ENCODE assay signal across 19 mouse cellular contexts in the genomic region with DNA sequence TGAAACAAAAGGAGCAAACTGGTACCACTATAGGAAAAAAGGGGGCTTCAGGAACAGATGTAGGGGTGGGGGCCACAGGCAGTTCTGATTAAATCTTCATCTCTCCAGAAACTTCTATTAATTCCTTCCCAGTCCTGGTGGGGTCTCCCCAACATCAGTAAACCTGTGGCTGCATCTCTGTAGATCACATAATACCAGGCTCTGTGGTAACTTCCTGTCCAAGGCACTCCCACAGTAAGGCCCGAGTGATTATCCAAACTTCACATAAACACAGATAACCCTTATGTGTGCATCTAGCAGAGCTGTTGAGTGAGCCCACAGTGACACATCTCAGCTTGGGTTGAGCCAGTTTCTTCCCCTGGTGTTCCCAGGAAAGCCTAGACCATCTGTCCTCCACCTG. TPM values are rescaled to one million over a fixed set of nuclear protein-coding genes. Genes with fewer than 3 reads are reported as not detected.
A peak's percentile ranks its signal among the peaks of the same experiment; 100 is the strongest.
DNase-seq lines count a peak whose midpoint lies in the region; ATAC-seq and TF ChIP-seq lines count a peak whose summit lies in the region.
"Had no signal": no experiment of that assay in that cellular context is flagged by ENCODE, and none has a peak within 500 bp of the region (broad histone marks: within the 10 kb centered on the region; RNA-seq: fewer than 3 reads in every experiment).

No protein-coding gene starts in this region.

- peak; percentile 72 for DNase-seq in heart, adult 11 months
- DNase-seq in heart, adult 8-10 months (ENCODE audit: low spot score) = no peak
- no peak for DNase-seq in lung, adult 2 months
- DNase-seq in yolk sac, embryonic 10.5 days (ENCODE audit: low spot score) = peak; percentile 14
- no peak for DNase-seq in adrenal gland, postnatal 10 days
- DNase-seq: cerebellum, adult 9-11 months; kidney, adult 18-20 months; retina, postnatal 1 day; right cerebral cortex, postnatal 4 days had no signal

- H3K27me3 ChIP-seq in lung, embryonic 15.5 days = no peaks in the 10 kb centered on the region
- H3K27me3 ChIP-seq: limb, embryonic 15.5 days had no signal

- 8% methylated on average over 1 of the region's 1 CpGs for WGBS in lung, embryonic 15.5 days
- 9% methylated on average over 1 of the region's 1 CpGs for WGBS in lung, adult 2 months

- no peak overlapping the region for H3K4me2 ChIP-seq in lung, embryonic 15.5 days
- H3K4me2 ChIP-seq: limb, embryonic 15.5 days had no signal

- H3K27ac ChIP-seq in lung, embryonic 15.5 days = no peak overlapping the region
- H3K27ac ChIP-seq in brown adipose tissue, adult 24 weeks (replicated peaks; ENCODE audit: low read depth, low read length) = peak overlapping the region; percentile 92
- H3K27ac ChIP-seq: hindbrain, postnatal 0 days; limb, embryonic 15.5 days had no signal

- ATAC-seq in lung, embryonic 15.5 days (ENCODE audit: borderline replicate concordance, extremely low read depth, low FRiP score, low TSS enrichment) = peak; percentile 67
- ATAC-seq: forebrain, embryonic 16.5 days; hindbrain, postnatal 0 days had no signal

- no peaks in the 10 kb centered on the region for H3K36me3 ChIP-seq in lung, embryonic 15.5 days
- H3K36me3 ChIP-seq: limb, embryonic 15.5 days had no signal

- TF ChIP-seq POLR2A in lung, adult 2 months (IDR thresholded peaks at IDR 0.05; ENCODE audit: borderline replicate concordance, extremely low read depth, low read depth, low read length) = no peak

- no peaks in the 10 kb centered on the region for H3K4me1 ChIP-seq in lung, embryonic 15.5 days
- H3K4me1 ChIP-seq in lung, adult 2 months (ENCODE audit: control insufficient read depth, insufficient read depth, low read length) = no peaks in the 10 kb centered on the region
- H3K4me1 ChIP-seq in brown adipose tissue, adult 24 weeks (ENCODE audit: control insufficient read depth, insufficient read depth, insufficient read length, low read length) = peaks cover 11% of the 10 kb centered on the region
- H3K4me1 ChIP-seq: limb, embryonic 15.5 days had no signal

- H3K9me3 ChIP-seq in lung, embryonic 15.5 days = no peaks in the 10 kb centered on the region
- H3K9me3 ChIP-seq: limb, embryonic 15.5 days had no signal

- no peak overlapping the region for H3K4me3 ChIP-seq in lung, embryonic 15.5 days
- H3K4me3 ChIP-seq in lung, adult 2 months (replicated peaks; ENCODE audit: extremely low read depth, low read depth, low read length) = no peak overlapping the region
- H3K4me3 ChIP-seq in brown adipose tissue, adult 24 weeks (ENCODE audit: insufficient read depth, low read depth, low read length) = no peak overlapping the region
- H3K4me3 ChIP-seq: limb, embryonic 15.5 days had no signal

- H3K9ac ChIP-seq in lung, embryonic 15.5 days = no peak overlapping the region
- H3K9ac ChIP-seq: limb, embryonic 15.5 days had no signal

- no peak for TF ChIP-seq CTCF in lung, adult 2 months (IDR thresholded peaks at IDR 0.05; ENCODE audit: insufficient read depth, low read length)

RNA-seq across cellular contexts. Expression of a gene that starts 22.7 kb away (rescaled TPM):
- total RNA-seq in heart, adult 8-10 months (2022) = not detected
- 0.06 TPM in 1 of 2 replicates, not detected in the other for polyA plus RNA-seq in lung, embryonic 15.5 days (2015; fragmentation: Nextera tagmentation; extraction: Ambion mirVana)
- polyA plus RNA-seq in lung, adult 2 months (2012; rRNA removed) = 0.08 TPM in 1 of 2 replicates, not detected in the other
- 1.9 and 3.6 TPM in 2 replicates for polyA plus RNA-seq in brown adipose tissue, adult 24 weeks (2012; ENCODE audit: insufficient read depth, insufficient read length, missing spikeins)
- 1 to 10 TPM; 1.7 to 2.0 TPM for total RNA-seq in adrenal gland, postnatal 10 days (2021)
- total RNA-seq: adrenal gland, adult 2 months; hematopoietic stem cell, adult 5-6 weeks had no signal
- polyA plus RNA-seq: heart, embryonic 14.5 days; limb, embryonic 15.5 days; liver, embryonic 16.5 days; neural tube, embryonic 11.5 days had no signal

Comparison
In these comparisons a context has a peak if more than half of its experiments do, and no peak if none do; other contexts are left out.
1. DNase-seq: peak in heart, adult 11 months (single experiment) and yolk sac, embryonic 10.5 days (single experiment); none in heart, adult 8-10 months (single experiment), lung, adult 2 months (single experiment) and adrenal gland, postnatal 10 days (single experiment).